Mouse (Mus musculus): ENCODE results near the gene Col1a2. TPM values are rescaled to one million over a fixed set of nuclear protein-coding genes. Genes with fewer than 3 reads are reported as not detected.

Col1a2 gene
- 10 to 100 TPM; 14.0 to 14.2 TPM for total RNA-seq (2021)
- long read RNA-seq, experiment 1, partial matches to known transcripts, result 6 of 7 reads
- long read RNA-seq, experiment 1, other reads (novel, unspliced or antisense), result 1 of 7 reads
- long read RNA-seq, experiment 2, partial matches to known transcripts, result 4 of 4 reads
- long read RNA-seq, experiment 2, other reads (novel, unspliced or antisense), result 0 of 4 reads

GRCm38 (mm10) chr6:4504603-4505131, at the start of gene Col1a2:
Gene Col1a2 (plus strand): TSS chr6:4504814.
- no peak for DNase-seq (ENCODE audit: low spot score in 2 of 2)

GRCm38 (mm10) chr6:4455518-4455917, 49.1 kb upstream of the Col1a2 start:
- DNase-seq (ENCODE audit: low spot score in 2 of 2), result no peak

DNA sequence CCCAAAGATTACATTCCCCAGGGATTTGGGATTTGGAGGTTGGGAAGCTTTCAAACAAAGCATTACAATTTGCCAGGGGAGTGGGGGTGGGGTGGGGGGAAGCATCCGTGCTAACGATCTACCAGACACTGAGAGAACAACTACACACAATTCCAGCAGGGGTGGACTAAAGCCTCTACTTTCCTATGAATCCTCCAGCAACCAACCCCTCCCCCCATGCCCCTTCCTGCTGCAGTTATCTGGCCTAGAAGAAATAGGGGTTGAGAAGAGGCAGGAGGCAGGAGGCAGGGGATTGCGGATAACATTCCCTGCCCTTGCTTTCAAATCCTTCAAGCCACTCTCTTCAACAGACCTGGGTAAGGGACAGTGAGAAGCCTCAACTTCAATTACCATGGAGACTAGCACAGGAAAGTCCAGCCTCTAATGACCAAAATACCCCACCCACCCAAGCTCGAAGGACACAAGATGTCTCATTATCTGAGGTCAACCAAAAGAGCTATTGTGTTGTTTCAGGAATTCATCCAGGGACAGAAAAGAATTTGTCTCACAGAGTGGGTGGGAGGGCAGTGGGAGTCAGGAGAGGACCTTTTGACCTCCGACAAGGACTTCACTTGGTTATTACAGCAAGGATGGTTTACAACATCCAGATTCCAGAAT, 48.5 kb upstream of the Col1a2 start:
- DNase-seq (ENCODE audit: low spot score in 2 of 2), result no peak

- no peak for DNase-seq (ENCODE audit: low spot score in 2 of 2)
Measured at GRCm38 (mm10) chr6:4456691-4457447, 47.7 kb upstream of the Col1a2 start.

- peak; percentile 6 to 10 for DNase-seq (ENCODE audit: low spot score in 2 of 2)
Measured at GRCm38 (mm10) chr6:4457555-4457996, 47.0 kb upstream of the Col1a2 start.

GRCm38 (mm10) chr6:4465320-4465719, 39.3 kb upstream of the Col1a2 start:
- DNase-seq (ENCODE audit: low spot score in 2 of 2), result no peak

DNA sequence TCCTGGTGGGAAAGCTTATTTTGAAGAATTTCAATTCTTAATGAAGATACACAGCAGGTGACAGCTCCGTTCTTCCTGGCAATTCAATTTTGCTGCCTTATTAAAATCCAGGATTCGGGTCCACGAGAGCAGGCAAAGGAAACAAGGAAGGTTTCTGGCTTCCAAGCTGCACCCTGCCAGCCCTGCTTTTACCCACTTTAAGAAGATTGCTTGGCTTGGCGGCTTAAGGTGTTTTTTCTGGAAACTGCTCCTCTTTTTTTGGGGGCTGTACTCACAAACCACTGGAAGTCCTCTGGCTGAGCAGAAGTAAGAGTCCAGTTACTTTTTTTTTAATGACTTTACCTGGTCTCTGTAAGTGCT, 21.1 kb upstream of the Col1a2 start:
- DNase-seq (ENCODE audit: low spot score in 2 of 2), result no peak

- DNase-seq (ENCODE audit: low spot score in 2 of 2), result no peak
Measured at GRCm38 (mm10) chr6:4483937-4484601, 20.5 kb upstream of the Col1a2 start.

DNA sequence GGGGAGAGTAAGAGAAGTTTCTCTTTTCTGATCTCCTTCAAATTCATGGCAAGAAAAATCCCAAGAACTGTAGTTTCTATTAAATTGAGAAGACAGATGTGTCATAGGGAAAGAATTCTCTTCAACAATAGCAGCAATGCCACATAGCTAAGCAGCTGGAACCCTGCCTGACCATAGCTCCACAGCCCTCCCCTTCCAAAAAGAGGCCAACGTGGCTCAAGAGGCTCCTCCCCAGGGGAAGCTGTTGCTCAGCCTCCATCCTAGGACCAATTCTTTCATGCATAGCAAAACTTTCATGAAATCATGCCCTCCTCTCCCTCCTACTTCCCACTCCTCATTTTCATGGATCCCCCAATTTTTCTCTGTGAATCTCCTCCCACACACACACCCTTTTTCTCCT, 16.3 kb upstream of the Col1a2 start:
- DNase-seq (ENCODE audit: low spot score in 2 of 2), result no peak

- no peak for DNase-seq (ENCODE audit: low spot score in 2 of 2)
Measured at GRCm38 (mm10) chr6:4488966-4489365, 15.6 kb upstream of the Col1a2 start.

DNA sequence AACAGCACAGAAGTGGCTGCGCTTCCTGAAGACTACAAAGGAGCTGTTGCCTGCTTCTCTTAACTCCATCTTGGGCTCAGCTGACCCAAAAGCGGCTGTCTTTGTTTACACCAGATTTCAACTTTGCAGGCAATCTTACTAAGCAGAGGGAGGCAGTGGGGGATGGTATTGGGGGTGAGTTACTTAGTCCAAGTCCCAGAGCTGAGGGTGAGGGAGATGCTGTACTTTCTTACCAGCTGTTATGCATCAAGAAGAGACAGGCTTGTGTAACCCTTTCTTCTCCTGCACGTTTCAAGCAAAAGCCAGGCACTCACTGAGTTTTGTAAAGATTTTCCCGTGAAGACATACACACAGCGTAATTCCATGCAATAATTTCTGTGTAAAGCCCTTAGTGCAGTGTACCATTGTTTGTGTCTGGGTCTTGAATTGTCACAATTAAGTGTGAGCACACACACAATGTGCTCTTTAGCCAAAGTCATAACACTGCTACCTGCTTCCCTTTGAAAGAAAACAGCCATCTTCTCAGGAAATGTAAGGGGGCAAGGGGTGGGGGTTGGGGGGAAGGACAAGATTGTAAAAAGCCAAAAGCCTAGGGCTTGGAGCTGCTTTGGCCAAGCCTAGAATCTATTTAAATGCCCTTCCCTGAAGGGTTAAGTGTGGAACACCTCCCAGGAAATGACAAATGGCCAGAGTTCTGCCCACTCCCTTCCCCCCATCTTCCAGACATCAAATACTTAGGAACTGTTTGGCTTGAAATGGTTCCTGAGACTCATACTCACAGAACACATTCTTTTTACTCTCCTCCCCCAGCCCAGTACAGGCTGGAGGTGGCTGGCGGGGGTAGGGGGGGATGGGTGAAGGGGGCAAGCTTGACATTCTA, 15.0 kb upstream of the Col1a2 start:
- no peak for DNase-seq (ENCODE audit: low spot score in 2 of 2)

DNA sequence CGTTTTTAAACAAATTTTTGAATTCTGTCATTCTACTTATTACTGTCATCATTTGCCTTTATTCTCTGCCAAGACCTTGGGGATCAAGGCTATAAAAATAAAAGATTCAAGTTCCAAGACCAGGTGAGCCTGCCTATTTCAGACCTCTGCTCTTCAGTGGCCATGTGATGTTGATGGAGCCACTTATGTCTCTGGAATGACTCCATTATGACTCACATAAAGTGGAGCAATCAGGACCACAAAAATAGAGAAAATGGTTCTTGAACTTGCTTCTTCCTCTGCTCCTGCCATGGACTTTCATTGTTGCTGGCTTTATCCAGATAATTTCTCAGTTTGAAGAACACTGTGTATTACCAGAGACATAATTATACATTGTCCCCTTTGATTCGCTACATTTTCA, 10.9 kb upstream of the Col1a2 start:
- no peak for DNase-seq (ENCODE audit: low spot score in 2 of 2)

- no peak for DNase-seq (ENCODE audit: low spot score in 2 of 2)
Measured at GRCm38 (mm10) chr6:4496428-4496827, 8.2 kb upstream of the Col1a2 start.

DNA sequence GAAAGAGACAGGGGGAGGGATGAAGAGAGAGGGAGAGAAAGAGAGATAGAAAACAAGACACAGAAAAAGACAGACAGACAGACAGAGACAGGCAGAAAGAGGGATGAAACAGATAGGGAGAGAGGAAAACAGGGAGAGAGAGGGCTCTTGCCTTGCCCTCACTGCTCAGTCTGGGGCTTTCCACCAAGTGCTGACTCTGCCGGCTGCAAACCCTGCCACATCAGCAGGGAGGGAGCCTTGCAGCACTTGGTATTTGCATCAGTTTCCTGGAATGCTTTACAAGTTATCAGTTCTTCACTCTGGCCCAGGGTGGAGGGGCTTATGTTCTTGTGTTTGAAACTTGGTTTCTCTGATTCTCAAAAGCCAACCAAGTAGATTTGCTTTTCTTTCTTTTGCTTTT, 1.5 kb upstream of the Col1a2 start:
- no peak for DNase-seq (ENCODE audit: low spot score in 2 of 2)

GRCm38 (mm10) chr6:4505158-4505997, 764 bp downstream of the Col1a2 start:
- no peak for DNase-seq (ENCODE audit: low spot score in 2 of 2)

- no peak for DNase-seq (ENCODE audit: low spot score in 2 of 2)
Measured at GRCm38 (mm10) chr6:4506106-4506505, 1.5 kb downstream of the Col1a2 start.

DNA sequence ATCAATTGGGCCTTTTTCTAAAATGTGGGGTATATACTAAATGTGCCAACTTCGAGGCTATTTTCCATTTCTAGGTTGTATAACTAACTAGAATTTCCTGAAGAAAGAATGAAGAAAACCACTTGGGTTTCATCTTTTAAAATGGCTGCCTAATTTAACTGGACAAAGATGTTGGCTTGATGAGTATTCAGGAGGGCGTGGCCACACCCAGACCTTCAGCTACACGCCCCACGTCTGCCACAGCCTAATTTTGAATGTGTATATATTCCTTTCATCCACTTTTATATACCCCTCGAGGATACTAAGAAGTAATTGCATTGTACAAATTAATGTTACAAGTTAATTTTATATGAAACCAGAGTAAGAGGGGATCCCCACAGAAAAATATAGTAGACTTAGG, 2.2 kb downstream of the Col1a2 start:
- no peak for DNase-seq (ENCODE audit: low spot score in 2 of 2)

GRCm38 (mm10) chr6:4507323-4507722, 2.7 kb downstream of the Col1a2 start:
- no peak for DNase-seq (ENCODE audit: low spot score in 2 of 2)

DNA sequence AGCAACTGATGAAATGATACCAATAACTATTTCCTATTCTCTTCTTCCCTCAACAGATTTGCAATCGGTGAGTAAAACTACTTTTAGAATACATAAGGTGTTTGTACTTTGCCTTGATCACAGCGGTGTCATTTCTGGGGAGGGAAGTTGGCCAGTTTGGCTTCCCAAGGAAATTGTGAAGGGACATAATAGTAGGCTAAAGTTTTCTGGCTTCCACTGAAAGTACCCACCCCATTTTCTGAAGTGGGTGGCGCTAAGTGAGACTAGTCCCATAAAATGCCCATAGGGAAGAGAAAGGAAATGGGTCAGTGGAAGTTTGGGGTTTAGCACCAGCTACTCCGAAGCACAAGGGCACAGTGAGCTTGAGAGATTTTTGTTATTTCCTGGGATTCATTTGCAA, 3.7 kb downstream of the Col1a2 start:
- no peak for DNase-seq (ENCODE audit: low spot score in 2 of 2)

DNA sequence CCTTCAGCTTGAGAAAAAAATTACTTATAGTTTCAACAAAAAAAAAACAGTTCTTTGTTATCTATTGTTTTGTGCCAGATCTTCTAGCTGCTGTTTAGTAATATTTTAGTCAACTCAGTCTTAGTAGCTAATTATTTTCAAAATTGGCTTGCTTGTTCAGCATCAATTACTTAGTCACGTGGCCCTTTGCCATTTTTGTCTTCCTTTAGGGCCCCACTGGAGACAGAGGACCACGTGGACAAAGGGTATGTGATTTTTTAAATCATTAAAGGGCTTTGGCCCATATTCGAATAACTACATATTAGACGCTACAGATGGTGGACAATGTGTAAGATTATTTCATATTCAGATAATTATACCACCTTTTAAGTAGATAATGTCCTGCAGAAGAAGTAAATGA, 4.8 kb downstream of the Col1a2 start:
- no peak for DNase-seq (ENCODE audit: low spot score in 2 of 2)

All from left cerebral cortex, adult 18-20 months (tissue).